Mouse (Mus musculus) small intestine, adult 2 months (tissue): Measurements from ENCODE around the gene Timm9.

Experiments
- CTCF ChIP-seq: fragments of 200-500 bp; IDR thresholded peaks from 2 replicates; pipeline ENCODE4 v1.5.1; 2012; ENCODE audit warnings: low read depth, mild to moderate bottlenecking, control low read depth, inconsistent platforms, low read length, moderate library complexity, mixed read lengths; ENCODE audit not compliant: insufficient replicate concordance, insufficient read length; ENCODE audit errors: extremely low read depth
- POLR2A ChIP-seq: fragments of 200-500 bp; IDR thresholded peaks from 2 replicates; pipeline ENCODE4 v1.6.1; 2012; ENCODE audit warnings: low read depth, mild to moderate bottlenecking, control low read depth, inconsistent platforms, low read length, moderate library complexity

DNA sequence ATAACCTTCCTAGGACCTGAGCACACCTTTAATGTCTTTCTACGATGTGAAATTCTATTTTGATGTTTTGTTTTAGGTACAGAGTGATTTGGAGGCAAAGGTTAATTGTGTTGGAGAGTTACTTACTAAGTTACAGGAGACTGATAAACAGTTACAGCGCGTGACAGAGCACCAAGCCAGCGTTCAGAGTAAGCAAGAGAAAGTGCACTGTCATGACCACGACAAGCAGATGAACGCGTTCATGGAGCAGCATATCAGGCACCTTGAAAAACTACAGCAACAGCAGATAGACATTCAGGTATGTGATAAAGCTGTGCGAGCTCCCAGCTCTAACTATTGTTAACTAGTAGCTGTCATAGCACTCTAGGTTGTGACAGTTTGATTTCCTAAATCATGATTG lies 13.7 kb upstream of the Timm9 start:
- no peak for TF ChIP-seq POLR2A
- no peak for TF ChIP-seq CTCF
